Mouse (Mus musculus) midbrain, embryonic 13.5 days (tissue): ENCODE results near the gene Mlh3. TPM values are rescaled to one million over a fixed set of nuclear protein-coding genes. Genes with fewer than 3 reads are reported as not detected.

ENCODE experiments used
- ATAC-seq: fragments of 200-750 bp; cut with Nextera tagmentation; 2 replicates; pipeline ENCODE4 v1.8.0; 2017; ENCODE audit warnings: mild to moderate bottlenecking, moderate TSS enrichment, moderate library complexity
- H3K27ac ChIP-seq: fragments of 300-500 bp; sonication (generic); 2 replicates; pipeline ENCODE4 v1.5.1; 2015; ENCODE audit warnings: inconsistent platforms, mild to moderate bottlenecking, moderate library complexity
- H3K27me3 ChIP-seq: fragments of 300-500 bp; sonication (generic); 2 replicates; pipeline ENCODE4 v1.6.1; 2015; ENCODE audit warnings: mild to moderate bottlenecking, inconsistent platforms
- H3K36me3 ChIP-seq: fragments of 300-500 bp; sonication (generic); 2 replicates; pipeline ENCODE4 v1.6.1; 2015; ENCODE audit warnings: mild to moderate bottlenecking, inconsistent platforms
- H3K4me1 ChIP-seq: fragments of 300-500 bp; sonication (generic); replicated peaks from 2 replicates; pipeline ENCODE4 v1.6.1; 2015; ENCODE audit warnings: inconsistent platforms
- H3K4me2 ChIP-seq: fragments of 300-500 bp; sonication (generic); replicated peaks from 2 replicates; pipeline ENCODE4 v1.6.1; 2015; ENCODE audit warnings: moderate library complexity, mild to moderate bottlenecking, inconsistent platforms
- H3K4me3 ChIP-seq: fragments of 300-500 bp; sonication (generic); replicated peaks from 2 replicates; pipeline ENCODE4 v1.5.1; 2015; ENCODE audit warnings: mild to moderate bottlenecking, inconsistent platforms
- H3K9ac ChIP-seq: fragments of 300-500 bp; sonication (generic); replicated peaks from 2 replicates; pipeline ENCODE4 v1.6.1; 2015; ENCODE audit warnings: mild to moderate bottlenecking, inconsistent platforms
- H3K9me3 ChIP-seq: fragments of 300-500 bp; sonication (generic); 2 replicates; pipeline ENCODE4 v1.6.1; 2016; ENCODE audit warnings: mild to moderate bottlenecking, inconsistent platforms
- WGBS: fragments of 180-500 bp; shearing (Covaris S2); methylation state at CpG from one replicate; pipeline ENCODE4 v1.1.7; 2015; 5-methylcytosine and 5-hydroxymethylcytosine counted together
- microRNA-seq: library from miRNA; unstranded; fragments of <30 nt; microRNA quantifications from one replicate; pipeline ENCODE4, GENCODE M21; 2016
- polyA plus RNA-seq: library from polyadenylated mRNA; unstranded; fragments of >200 nt; fragmentation: Nextera tagmentation; extraction: Ambion mirVana; gene quantifications from 2 replicates; pipeline ENCODE4 v1.2.1, GENCODE M21; 2015

Gene Mlh3
- polyA plus RNA-seq, 1 experiment from 2014 or later, result 9.0 TPM

DNA sequence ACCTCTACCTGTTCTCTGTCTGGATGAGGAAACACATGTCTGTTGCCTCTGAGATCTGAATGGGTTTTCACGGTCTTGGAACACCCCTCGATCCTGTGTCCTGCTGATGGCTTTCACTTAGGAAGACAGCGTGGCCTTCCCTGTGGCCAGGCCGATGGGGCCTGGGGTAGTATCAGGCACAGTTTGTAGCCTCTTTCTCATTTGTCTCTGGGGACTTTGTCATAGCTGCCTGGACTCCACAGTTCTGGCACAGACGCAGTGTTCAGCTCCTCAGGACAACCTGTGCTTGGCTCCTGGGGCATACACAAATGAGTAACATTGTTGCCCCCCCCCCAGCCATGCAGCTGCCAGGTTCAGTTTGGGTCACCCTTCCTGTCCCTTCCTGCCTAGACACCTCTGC lies 75.3 kb downstream of the Mlh3 start:
- Histone ChIP-seq H3K36me3 (no peaks in the 10 kb centered on the region), H3K9ac (no peak overlapping the region), H3K4me1 (peaks cover 11% of the 10 kb centered on the region; the same call in 1 of the 2 replicates), H3K4me3 (no peak overlapping the region), H3K9me3 (no peaks in the 10 kb centered on the region), H3K27ac (no peak overlapping the region), H3K4me2 (no peak overlapping the region), H3K27me3 (no peaks in the 10 kb centered on the region)
- no peak for ATAC-seq
- 95% methylated on average over 5 of the region's 5 CpGs for WGBS

DNA sequence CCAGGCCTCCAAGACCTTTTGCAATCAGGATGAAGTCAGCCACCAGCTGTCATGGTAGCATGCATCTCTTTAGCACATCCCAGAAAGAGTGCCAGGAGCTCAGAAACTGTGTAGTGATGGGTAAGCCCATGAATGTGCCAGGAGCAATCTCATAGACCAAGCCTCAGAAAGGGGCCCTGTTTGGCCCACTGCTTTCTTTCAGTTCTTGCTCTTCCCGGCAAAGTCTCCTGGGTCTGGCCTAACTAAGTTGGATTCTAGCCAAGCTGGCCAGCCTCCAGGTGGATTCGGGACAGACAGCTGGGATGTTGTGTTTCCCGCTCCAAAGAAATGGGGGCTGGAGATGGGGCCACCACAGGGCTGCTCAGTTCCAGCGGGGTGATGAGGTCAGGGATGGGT lies 75.8 kb downstream of the Mlh3 start:
- Histone ChIP-seq H3K9ac (no peak overlapping the region), H3K9me3 (no peaks in the 10 kb centered on the region), H3K4me2 (no peak overlapping the region), H3K4me1 (peaks cover 11% of the 10 kb centered on the region; the same call in 1 of the 2 replicates), H3K36me3 (no peaks in the 10 kb centered on the region), H3K27ac (no peak overlapping the region), H3K27me3 (no peaks in the 10 kb centered on the region), H3K4me3 (no peak overlapping the region)
- ATAC-seq, result 0 out of 2 replicates have a peak, but pooled peaks have one; percentile 27
- 67% methylated on average over 4 of the region's 4 CpGs for WGBS

DNA sequence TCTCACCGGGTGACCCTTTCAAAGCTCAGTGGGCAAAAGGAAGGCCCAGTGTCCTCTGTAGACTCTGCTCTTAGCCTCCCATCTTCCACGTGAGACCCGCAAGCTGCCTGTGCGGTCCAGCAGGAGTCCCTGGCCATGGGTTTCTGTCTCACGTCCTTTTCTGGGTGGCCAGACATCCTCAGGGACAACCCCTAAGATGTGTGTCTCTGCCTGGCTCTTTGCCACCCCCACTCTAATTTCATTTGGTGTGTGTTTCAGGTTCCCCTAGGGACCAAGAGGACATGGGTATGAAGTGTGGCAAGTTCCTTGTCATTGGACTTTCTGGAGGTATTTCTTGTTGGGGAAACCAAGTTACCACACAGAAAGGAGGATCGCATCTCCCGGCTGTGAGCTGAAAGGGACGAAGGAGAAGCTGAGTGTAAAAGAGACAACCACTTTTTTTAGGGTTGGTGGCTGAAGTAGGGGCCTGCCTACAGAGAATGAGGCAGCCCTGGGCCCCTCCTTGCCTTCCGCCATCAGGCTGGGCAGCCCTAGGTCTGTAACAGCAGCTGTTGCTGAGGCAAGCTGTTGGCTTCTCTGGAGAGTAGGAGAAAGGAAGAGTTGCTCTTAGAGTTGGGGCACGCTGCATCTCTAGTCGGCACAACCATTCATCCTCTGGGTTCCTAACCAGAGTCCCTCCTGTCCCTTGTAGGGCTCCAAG lies 76.3 kb downstream of the Mlh3 start:
- Histone ChIP-seq H3K27me3 (no peaks in the 10 kb centered on the region), H3K36me3 (no peaks in the 10 kb centered on the region), H3K4me3 (no peak overlapping the region), H3K27ac (no peak overlapping the region), H3K4me2 (no peak overlapping the region), H3K9ac (no peak overlapping the region), H3K4me1 (peaks cover 11% of the 10 kb centered on the region; the same call in 1 of the 2 replicates), H3K9me3 (no peaks in the 10 kb centered on the region)
- no peak for ATAC-seq
- 91% methylated on average over 11 of the region's 11 CpGs for WGBS

DNA sequence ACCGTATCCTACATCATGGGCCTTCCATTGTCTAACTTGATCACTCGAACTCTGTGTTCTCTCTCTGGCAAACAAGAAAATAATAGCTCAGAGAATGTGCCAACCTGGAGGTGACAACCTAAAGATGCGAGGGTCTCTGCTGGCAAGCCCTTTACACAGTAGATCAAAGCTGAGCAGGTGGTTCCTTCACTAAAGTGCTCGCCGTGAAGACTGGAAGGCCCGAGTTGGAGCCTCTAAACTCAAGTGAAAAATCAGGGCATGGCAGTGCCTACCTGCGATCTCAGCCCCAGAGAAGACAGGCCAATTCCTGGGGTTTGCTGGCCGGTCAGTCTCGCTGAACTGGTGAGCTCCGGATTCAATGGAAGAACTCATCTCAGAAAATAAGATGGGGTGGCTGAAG lies 77.3 kb downstream of the Mlh3 start:
- no peak for ATAC-seq

DNA sequence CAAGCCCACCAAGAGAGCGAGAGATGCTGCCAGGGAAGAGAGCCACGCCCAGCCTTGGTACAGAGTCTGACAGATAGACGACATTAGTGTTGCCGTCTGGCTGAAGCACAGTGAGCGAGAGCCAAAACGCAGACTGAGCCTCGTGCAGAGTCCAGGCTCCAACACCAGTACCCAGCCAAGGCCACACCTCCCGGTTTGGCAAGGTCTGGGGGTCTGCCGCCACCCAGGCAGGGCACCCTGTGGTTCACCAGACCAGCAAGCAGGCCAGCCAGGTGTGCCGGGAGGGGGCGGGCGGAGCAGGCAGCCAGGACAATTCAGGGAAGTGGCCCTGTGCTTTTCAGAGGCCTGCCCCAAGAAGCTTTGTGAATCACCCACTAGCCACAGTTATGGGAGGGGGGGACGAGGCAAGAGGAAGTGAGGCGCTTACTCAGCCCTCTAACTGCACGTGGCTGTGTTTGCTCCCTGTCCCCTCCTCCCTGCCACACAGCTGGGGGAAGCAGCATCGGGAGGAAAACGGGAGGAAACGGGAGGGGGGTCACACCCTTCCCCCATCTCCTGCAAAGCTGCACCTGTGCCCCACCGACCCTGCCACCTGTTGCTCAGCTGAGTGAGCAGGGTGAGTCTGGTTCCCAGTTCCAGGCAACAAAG lies 77.8 kb downstream of the Mlh3 start:
- Histone ChIP-seq H3K9ac (no peak overlapping the region), H3K27ac (no peak overlapping the region), H3K9me3 (no peaks in the 10 kb centered on the region), H3K4me2 (no peak overlapping the region), H3K4me1 (peaks cover 11% of the 10 kb centered on the region; the same call in 1 of the 2 replicates), H3K27me3 (no peaks in the 10 kb centered on the region), H3K36me3 (no peaks in the 10 kb centered on the region), H3K4me3 (no peak overlapping the region)
- ATAC-seq, result no peak
- 32% methylated on average over 19 of the region's 19 CpGs for WGBS

More for the DNA sequence above, 77.3 kb downstream of the Mlh3 start:
- Histone ChIP-seq H3K4me3 (no peak overlapping the region), H3K27ac (no peak overlapping the region), H3K4me1 (peaks cover 11% of the 10 kb centered on the region; the same call in 1 of the 2 replicates), H3K9ac (no peak overlapping the region), H3K4me2 (no peak overlapping the region), H3K27me3 (no peaks in the 10 kb centered on the region), H3K36me3 (no peaks in the 10 kb centered on the region), H3K9me3 (no peaks in the 10 kb centered on the region)
- 77% methylated on average over 10 of the region's 10 CpGs for WGBS

DNA sequence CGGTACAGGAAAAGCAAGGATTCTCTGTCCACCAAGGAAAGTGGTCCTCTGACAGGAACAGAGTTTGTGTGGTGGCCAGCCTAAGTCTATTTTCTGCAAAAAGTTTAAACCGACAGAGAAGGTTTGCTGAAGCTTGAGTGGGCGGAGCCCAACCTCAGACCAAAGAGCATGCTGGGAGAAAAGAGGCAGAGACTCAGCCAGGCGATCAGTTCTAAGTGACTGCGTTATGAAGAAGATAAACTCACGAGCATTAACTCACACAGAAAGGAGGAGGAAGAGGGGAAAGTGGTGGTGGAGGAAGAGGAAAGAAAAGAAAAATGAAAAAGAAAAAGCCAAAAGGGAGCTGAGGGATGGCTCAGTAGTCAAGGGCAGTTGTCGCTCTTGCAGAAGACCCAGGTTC lies 80.1 kb downstream of the Mlh3 start:
- WGBS, result 83% methylated on average over 7 of the region's 7 CpGs
- Histone ChIP-seq H3K4me1 (peaks cover 11% of the 10 kb centered on the region; the same call in 1 of the 2 replicates), H3K27me3 (no peaks in the 10 kb centered on the region), H3K27ac (no peak overlapping the region), H3K9me3 (no peaks in the 10 kb centered on the region), H3K4me3 (no peak overlapping the region), H3K4me2 (no peak overlapping the region), H3K9ac (no peak overlapping the region), H3K36me3 (no peaks in the 10 kb centered on the region)
- ATAC-seq, result no peak

DNA sequence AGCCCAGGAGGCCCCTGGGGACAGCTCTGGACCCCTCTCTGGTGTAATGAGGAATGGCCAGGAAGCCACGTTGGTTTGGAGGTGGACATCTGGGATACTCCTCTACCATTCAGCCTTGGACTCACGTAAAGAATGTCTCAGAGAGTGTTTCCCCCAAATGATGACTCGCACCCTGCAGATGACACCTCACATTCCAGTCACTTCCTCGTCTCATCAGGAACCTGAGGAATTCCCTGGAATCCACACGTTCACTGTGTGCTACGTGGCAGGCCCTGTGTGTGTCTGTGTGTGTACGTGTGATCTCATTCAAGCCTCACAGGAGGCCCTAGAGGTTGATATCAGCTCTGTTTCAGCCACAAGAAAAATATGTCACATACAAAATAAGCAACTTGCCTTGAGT lies 84.0 kb downstream of the Mlh3 start:
- no peak for ATAC-seq
- Histone ChIP-seq H3K27me3 (peaks cover 9% of the 10 kb centered on the region; the same call in 1 of the 2 replicates), H3K9ac (no peak overlapping the region), H3K36me3 (no peaks in the 10 kb centered on the region), H3K4me2 (no peak overlapping the region), H3K4me3 (no peak overlapping the region), H3K4me1 (peaks cover 15% of the 10 kb centered on the region), H3K9me3 (no peaks in the 10 kb centered on the region), H3K27ac (no peak overlapping the region)
- WGBS, result 79% methylated on average over 7 of the region's 7 CpGs

DNA sequence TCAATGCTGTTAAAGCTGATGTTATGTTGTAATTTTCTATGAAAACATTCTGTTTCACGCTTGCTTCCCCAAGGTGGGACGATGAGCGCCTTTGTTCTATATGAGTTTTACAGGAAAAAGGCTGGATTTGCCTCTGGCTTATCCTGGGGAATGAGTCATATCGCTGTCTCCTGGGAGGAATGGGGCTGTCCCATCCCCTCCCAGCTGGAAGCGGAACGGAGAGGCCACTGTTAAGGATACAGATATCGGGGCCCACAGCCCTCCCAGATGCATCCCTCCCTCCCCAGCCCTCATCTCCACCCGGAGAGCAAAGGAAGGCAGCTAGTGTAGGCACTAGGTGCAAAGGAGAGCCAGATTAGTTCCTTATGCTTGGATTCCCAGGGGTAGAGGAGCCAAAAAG lies 84.6 kb downstream of the Mlh3 start:
- peaks cover 18% of the 10 kb centered on the region for H3K4me1 ChIP-seq
- ATAC-seq, result no peak
- H3K9ac ChIP-seq, result no peak overlapping the region
- H3K4me3 ChIP-seq, result no peak overlapping the region
- peaks cover 15% of the 10 kb centered on the region for H3K27me3 ChIP-seq
- H3K9me3 ChIP-seq, result no peaks in the 10 kb centered on the region
- H3K27ac ChIP-seq, result no peak overlapping the region
- H3K36me3 ChIP-seq, result no peaks in the 10 kb centered on the region
- no peak overlapping the region for H3K4me2 ChIP-seq
- WGBS, result 77% methylated on average over 8 of the region's 8 CpGs

Small RNA genes within 50 kb of the gene (microRNA-seq; reads per million reads assigned to microRNA genes)
- 1.0 reads per million for gene Mir6938

Other genes with a start within 250 kb of the Mlh3 start
- 1.8 and 2.8 TPM in 2 replicates for gene Prox2, start 159.8 kb downstream of the Mlh3 start, polyA plus RNA-seq
- gene Dlst, start 159.8 kb downstream of the Mlh3 start, polyA plus RNA-seq, result 98.6 and 104 TPM in 2 replicates
- gene Rps6kl1, start 119.3 kb downstream of the Mlh3 start, polyA plus RNA-seq, result 15.6 and 16.6 TPM in 2 replicates
- gene Pgf, start 92.8 kb downstream of the Mlh3 start, polyA plus RNA-seq, result 5.7 and 6.3 TPM in 2 replicates
- gene Eif2b2, start 51.1 kb downstream of the Mlh3 start, polyA plus RNA-seq, result 90.4 and 97.3 TPM in 2 replicates
- 68.1 and 71.4 TPM in 2 replicates for gene Acyp1, start 17.8 kb upstream of the Mlh3 start, polyA plus RNA-seq
- gene Zc2hc1c, start 18.0 kb upstream of the Mlh3 start, polyA plus RNA-seq, result 1.3 TPM in 2 replicates
- gene Nek9, start 68.8 kb upstream of the Mlh3 start, polyA plus RNA-seq, result 12.6 and 13.5 TPM in 2 replicates
- gene Tmed10, start 104.2 kb upstream of the Mlh3 start, polyA plus RNA-seq, result 181 and 189 TPM in 2 replicates
- 0.82 and 0.90 TPM in 2 replicates for gene Fos, start 203.3 kb upstream of the Mlh3 start, polyA plus RNA-seq